Mouse (Mus musculus): ENCODE measurements at regions not wholly inside any gene's neighbourhood (a gene's known extent, or its start where the extent isn't known, plus 50 kb on each side); places are given as distances from the start of the nearest gene placed in this dataset.

GRCm38 (mm10) chrX:96019556-96019955, 62.8 kb upstream of the Las1l start:
- intact Hi-C loops (cut with DNase I): loop anchor here (1.0 to 2.0 kb wide), 2 partner anchors 143 to 159 kb away; no protein-coding TSS in a partner anchor

GRCm38 (mm10) chrX:96020407-96020806, 63.6 kb upstream of the Las1l start:
- no peak for DNase-seq

More at GRCm38 (mm10) chrX:96019556-96019955, 62.8 kb upstream of the Las1l start:
- peak; percentile 62 to 66 for DNase-seq

GRCm38 (mm10) chrX:96025374-96025773, 68.6 kb upstream of the Las1l start:
- no peak for DNase-seq
- intact Hi-C loops (cut with DNase I): loop anchor here (2.0 kb wide), 2 partner anchors 71 to 105 kb away; partner anchors contain the start of gene Msn

More at GRCm38 (mm10) chrX:96020407-96020806, 63.6 kb upstream of the Las1l start:
- intact Hi-C loops (cut with DNase I): loop anchor here (5.0 kb wide), 1 partner anchor 127 kb away; no protein-coding TSS in a partner anchor

DNA sequence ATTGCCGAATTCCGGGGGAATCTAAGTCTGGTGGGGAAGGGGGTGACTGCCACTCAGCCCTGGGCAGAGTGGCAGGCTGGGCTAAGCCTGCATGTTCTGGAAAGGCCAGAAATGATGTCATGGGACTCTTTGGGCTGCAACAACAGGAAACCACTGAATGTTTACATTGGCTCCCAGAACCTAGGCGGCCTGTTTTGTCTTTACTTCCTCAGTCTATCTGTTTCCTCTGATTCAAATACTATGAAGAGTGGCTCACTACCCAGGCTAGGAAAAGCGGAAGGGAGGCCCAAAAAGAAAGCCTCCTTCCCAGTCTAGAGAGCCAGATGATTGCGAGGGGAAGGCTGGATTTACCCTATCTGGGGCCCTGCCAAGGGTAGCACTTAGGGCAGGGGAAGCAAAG, 69.1 kb upstream of the Las1l start:
- intact Hi-C loops (cut with DNase I): loop anchor here (2.0 kb wide), 2 partner anchors 71 to 105 kb away; partner anchors contain the start of gene Msn

DNA sequence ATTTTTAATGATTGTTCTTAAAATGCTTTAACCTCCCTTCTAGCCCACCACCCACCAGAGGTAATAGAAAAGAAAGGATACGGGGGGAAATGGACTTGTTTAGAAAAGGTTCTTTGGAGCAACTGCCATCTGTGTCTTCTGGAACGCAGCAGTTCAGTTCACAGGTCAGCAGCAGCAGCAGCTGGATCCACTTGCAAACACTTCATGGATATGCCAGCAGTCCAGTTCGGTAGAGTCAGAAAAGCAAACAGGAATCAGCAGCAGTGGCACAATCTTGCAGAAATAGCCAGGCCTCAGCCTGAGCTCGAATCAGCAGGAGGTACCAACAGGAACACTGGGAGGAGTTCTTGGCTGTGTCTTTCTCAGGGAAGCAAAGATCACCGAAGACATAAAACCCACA, 64.3 kb upstream of the Msn start:
- intact Hi-C loops (cut with DNase I): no loop called here
- no peak for DNase-seq

More for the DNA sequence above, 69.1 kb upstream of the Las1l start:
- peak; percentile 34 to 54 for DNase-seq

DNA sequence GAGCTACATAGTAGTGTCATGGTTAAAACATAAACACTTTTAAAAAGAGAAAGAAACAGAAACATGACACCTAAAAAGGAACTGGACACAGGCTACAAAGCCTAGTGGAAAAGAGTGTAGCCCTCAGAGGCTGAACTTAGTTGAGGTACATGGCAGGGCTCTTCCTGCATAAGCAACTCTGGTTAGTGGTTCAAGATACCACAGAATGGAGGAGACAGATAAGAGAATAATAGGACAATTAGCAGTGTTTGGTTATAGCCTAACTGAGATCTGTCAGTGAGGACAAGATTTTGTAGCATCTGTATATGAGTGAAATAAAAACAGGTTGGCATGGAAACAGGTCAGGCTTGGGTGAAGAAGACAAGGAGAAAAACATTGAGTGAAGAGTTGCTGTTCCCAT, 60.5 kb upstream of the Msn start:
- no peak for DNase-seq
- intact Hi-C loops (cut with DNase I): no loop called here

DNA sequence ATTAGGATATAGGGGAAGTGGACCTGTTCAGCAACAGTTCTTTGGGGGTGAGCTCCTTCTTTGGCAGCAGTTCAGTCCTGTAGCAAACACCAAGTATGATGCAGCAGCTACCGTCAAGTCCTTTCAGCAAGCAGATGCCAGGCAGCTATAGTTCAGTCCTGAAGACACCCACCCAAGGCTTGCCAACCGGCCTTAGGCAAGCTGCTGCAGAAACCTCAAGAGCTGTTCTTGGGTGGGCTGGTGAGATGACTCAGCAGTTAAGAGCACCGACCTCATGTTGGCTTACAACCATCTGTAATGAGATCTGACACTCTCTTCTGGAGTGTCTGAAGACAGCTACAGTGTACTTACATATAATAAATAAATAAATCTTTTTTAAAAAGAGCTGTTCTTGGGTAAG, 53.6 kb upstream of the Msn start:
- intact Hi-C loops (cut with DNase I): no loop called here

More for the DNA sequence above, 53.6 kb upstream of the Msn start:
- no peak for DNase-seq

Measured in heart, postnatal 36 days (tissue).